Mouse (Mus musculus) forebrain, embryonic 10.5 days (tissue): ENCODE results near the gene Dlx2. TPM values are rescaled to one million over a fixed set of nuclear protein-coding genes. Genes with fewer than 3 reads are reported as not detected.

Source experiments
- DNase-seq: peaks from one replicate; pipeline ENCODE4 v3.0.0-alpha.2; 2017; ENCODE audit warnings: low spot score; ENCODE audit errors: extremely low spot score
- H3K27ac ChIP-seq: fragments of 300-500 bp; sonication (generic); 2 replicates; pipeline ENCODE4 v1.5.1; 2016; ENCODE audit warnings: mild to moderate bottlenecking
- H3K27me3 ChIP-seq: fragments of 300-500 bp; sonication (generic); 2 replicates; pipeline ENCODE4 v1.6.1; 2016; ENCODE audit warnings: mild to moderate bottlenecking; ENCODE audit not compliant: poor library complexity, severe bottlenecking
- H3K36me3 ChIP-seq: fragments of 300-500 bp; sonication (generic); replicated peaks from 2 replicates; pipeline ENCODE4 v1.6.1; 2016; ENCODE audit warnings: mild to moderate bottlenecking, moderate library complexity
- H3K4me1 ChIP-seq: fragments of 300-500 bp; sonication (generic); 2 replicates; pipeline ENCODE4 v1.6.1; 2016
- H3K4me3 ChIP-seq: fragments of 300-500 bp; sonication (generic); 2 replicates; pipeline ENCODE4 v1.5.1; 2016; ENCODE audit warnings: mild to moderate bottlenecking, moderate library complexity
- H3K9me3 ChIP-seq: fragments of 300-500 bp; sonication (generic); 2 replicates; pipeline ENCODE4 v1.6.1; 2016; ENCODE audit warnings: mild to moderate bottlenecking, moderate library complexity
- WGBS: fragments of 180-500 bp; shearing (Covaris S2); methylation state at CpG from one replicate; pipeline ENCODE4 v1.1.7; 2016; 5-methylcytosine and 5-hydroxymethylcytosine counted together
- polyA plus RNA-seq: library from polyadenylated mRNA; unstranded; fragments of >200 nt; fragmentation: Nextera tagmentation; extraction: Ambion mirVana; gene quantifications from 2 replicates; pipeline ENCODE4 v1.2.1, GENCODE M21; 2016

Dlx2 gene
- polyA plus RNA-seq, 1 experiment from 2014 or later, result 15.5 TPM

- under 1% methylated on average over 59 of the region's 59 CpGs for WGBS
- Histone ChIP-seq H3K27ac (peak overlapping the region; percentile 86), H3K36me3 (peaks cover 6% of the 10 kb centered on the region; the same call in 1 of the 2 replicates), H3K27me3 (peaks cover 97% of the 10 kb centered on the region), H3K4me1 (peaks cover 75% of the 10 kb centered on the region), H3K4me3 (peak overlapping the region; percentile 72), H3K9me3 (no peaks in the 10 kb centered on the region)
- peak; percentile 77 for DNase-seq
These were observed 493 bp downstream of the Dlx2 start for GRCm38 (mm10) chr2:71545882-71546639.

DNA sequence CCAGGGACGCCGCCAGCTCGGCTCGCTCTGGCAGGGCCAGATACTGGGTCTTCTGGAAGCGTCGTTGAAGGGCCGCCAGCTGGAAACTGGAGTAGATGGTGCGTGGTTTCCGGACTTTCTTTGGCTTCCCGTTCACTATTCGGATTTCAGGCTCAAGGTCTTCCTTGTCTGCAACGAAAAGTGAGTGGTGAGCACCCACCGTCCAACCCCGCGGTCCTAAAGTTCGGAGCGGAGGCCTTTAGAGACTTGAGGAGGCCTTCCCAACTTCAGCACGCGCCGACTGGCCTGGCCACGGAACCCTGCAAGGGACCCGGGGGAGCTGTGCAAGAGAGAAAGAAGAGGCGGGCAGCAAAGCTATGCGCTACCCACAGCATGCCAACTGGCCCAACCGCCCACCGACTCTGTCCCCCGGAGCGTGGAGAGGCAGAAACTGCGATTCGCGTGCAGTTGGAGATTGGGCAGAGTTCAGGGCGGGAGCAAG, 1.1 kb downstream of the Dlx2 start:
- peak overlapping the region; percentile 86 for H3K27ac ChIP-seq
- H3K4me3 ChIP-seq, result peak overlapping the region; percentile 72
- WGBS, result under 1% methylated on average over 32 of the region's 32 CpGs
- peaks cover 6% of the 10 kb centered on the region; the same call in 1 of the 2 replicates for H3K36me3 ChIP-seq
- peaks cover 76% of the 10 kb centered on the region for H3K4me1 ChIP-seq
- no peak for DNase-seq
- no peaks in the 10 kb centered on the region for H3K9me3 ChIP-seq
- H3K27me3 ChIP-seq, result peaks cover 97% of the 10 kb centered on the region

DNA sequence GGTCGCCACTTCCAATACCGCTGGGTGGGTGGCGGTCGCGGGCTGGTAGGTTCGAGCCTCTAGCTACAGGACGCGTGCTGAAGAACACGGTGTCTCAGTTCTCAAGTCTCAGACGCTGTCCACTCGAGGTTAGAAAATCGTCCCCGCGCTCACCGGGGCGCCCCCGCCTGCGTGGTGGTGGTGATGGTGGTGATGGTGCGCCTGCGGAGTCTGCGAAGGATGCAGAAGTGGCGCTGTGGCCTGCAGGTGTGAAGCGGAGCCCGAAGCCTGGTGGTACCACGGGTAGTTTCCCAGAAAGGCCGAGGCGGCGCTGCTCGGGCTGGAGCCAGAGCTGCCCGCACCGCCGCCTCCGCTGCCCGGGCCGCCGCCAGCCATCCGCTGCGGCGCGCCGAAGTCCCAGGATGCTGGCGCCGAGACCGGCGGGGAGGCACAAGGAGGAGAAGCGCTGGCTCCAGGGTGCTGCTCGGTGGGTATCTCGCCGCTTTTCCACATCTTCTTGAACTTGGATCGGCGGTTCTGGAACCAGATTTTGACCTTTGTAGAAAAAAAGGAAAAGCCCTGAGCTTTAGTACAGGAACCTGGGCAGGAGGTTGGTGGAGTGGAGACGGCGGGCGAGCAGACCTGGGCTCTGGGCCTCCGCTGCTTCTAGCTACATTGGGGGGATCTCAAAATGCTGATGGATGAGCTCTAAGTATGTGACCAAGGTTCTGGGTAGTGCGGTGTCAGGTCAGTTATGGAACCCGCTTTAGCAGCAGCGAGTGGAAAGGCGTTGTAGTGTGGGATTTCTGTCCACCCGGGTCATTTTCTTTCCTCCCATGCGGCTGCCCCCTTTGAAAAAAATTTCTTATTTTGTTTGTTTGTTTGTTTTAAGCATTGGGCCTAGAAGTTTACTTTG, 1.9 kb downstream of the Dlx2 start:
- Histone ChIP-seq H3K27me3 (peaks cover 97% of the 10 kb centered on the region), H3K4me1 (peaks cover 84% of the 10 kb centered on the region), H3K27ac (peak overlapping the region; percentile 86), H3K9me3 (no peaks in the 10 kb centered on the region), H3K4me3 (peak overlapping the region; percentile 72), H3K36me3 (peaks cover 6% of the 10 kb centered on the region; the same call in 1 of the 2 replicates)
- under 1% methylated on average over 61 of the region's 61 CpGs for WGBS
- DNase-seq, result peak; percentile 70

DNA sequence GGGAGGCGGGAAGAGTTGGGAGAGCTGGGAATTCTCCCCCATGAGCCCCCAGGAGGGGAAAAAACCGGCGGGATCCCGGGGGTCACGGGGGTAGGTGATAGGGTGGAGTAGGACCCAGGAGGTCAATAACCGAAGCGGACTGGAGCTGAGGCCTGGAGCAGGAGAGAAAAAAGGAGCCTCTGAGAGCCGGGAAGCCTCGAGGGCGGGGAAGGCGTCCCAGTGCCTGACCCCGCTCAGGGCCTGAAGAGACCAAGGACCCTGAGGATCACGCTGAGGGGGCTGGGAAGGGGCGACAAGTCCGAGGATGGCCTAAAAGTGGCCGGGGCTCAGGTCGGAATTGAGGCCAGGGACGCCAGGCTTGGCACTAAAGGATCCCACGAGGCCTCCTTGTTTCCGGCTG, 2.6 kb downstream of the Dlx2 start:
- Histone ChIP-seq H3K9me3 (no peaks in the 10 kb centered on the region), H3K36me3 (peaks cover 6% of the 10 kb centered on the region; the same call in 1 of the 2 replicates), H3K4me1 (peaks cover 91% of the 10 kb centered on the region), H3K27me3 (peaks cover 97% of the 10 kb centered on the region), H3K4me3 (peak overlapping the region; percentile 72), H3K27ac (peak overlapping the region; percentile 86)
- no peak for DNase-seq
- WGBS, result under 1% methylated on average over 20 of the region's 20 CpGs

- Histone ChIP-seq H3K4me1 (peaks cover 93% of the 10 kb centered on the region), H3K4me3 (peak overlapping the region; percentile 72), H3K27me3 (peaks cover 97% of the 10 kb centered on the region), H3K36me3 (peaks cover 6% of the 10 kb centered on the region; the same call in 1 of the 2 replicates), H3K27ac (peak overlapping the region; percentile 86; the same call in 1 of the 2 replicates), H3K9me3 (no peaks in the 10 kb centered on the region)
- no peak for DNase-seq
- 2% methylated on average over 9 of the region's 9 CpGs for whole genome bisulfite sequencing
These were observed 3.0 kb downstream of the Dlx2 start for GRCm38 (mm10) chr2:71543531-71543930.

DNA sequence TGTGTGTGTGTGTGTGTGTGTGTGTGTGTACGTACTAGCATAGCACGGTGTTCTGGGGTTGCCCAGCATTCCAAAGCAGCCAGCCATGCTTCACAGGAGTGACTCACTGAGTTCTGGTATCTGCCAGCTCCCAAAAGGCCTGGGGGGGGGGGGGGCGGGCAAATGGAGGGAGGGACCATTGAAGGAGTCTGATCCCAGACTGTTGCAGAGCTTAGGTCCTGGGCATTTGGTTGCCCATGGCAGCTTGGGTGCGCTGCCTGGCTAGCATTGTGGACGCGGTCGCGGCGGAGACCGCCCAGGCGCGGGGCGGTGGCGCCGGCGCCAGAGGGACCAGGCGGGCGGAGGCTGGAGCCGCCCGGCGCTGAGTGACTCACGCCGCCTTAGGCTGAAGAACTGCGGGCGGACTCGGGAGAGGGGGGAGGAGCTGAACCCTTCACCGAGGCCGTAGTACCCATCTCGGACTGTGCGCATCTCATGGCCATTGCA, 3.7 kb downstream of the Dlx2 start:
- WGBS, result under 1% methylated on average over 30 of the region's 30 CpGs
- peak overlapping the region; percentile 76 for H3K27ac ChIP-seq
- peak overlapping the region; percentile 72 for H3K4me3 ChIP-seq
- peaks cover 6% of the 10 kb centered on the region; the same call in 1 of the 2 replicates for H3K36me3 ChIP-seq
- H3K9me3 ChIP-seq, result no peaks in the 10 kb centered on the region
- H3K4me1 ChIP-seq, result peaks cover 90% of the 10 kb centered on the region
- H3K27me3 ChIP-seq, result peaks cover 97% of the 10 kb centered on the region
- peak; percentile 66 for DNase-seq

DNA sequence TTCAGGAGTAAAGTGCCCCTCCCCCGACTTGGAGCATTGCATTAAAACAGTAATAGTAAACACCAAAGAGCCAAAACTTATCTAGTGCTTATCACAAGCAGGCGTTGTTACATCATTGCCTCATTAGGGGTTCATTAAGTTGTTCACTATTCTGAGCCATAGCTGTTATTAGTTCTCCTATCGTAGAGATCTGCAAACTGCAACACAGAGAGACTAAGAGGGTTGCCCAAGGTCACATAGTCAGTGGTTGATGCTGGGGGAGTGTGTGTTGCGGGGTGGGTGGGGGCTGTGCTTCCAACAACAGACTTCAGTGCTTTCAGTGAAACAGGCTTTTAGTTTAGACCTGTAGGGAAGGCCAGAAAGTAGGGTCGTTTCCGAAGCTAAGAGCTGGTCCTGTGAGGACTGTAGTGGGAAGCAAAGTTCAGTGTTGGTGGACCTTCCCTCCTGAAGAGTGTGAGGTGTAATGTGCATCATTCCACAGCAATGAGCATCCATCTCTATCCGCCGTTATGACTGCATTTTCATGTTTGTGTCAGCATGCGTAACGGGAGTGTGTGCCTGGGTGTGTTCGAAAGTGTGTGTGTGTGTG, 4.2 kb downstream of the Dlx2 start:
- WGBS, result 2% methylated on average over 11 of the region's 11 CpGs
- no peak for DNase-seq
- H3K4me1 ChIP-seq, result peaks cover 89% of the 10 kb centered on the region
- H3K27me3 ChIP-seq, result peaks cover 100% of the 10 kb centered on the region
- peak overlapping the region; percentile 72; the same call in 1 of the 2 replicates for H3K4me3 ChIP-seq
- peak overlapping the region; percentile 76 for H3K27ac ChIP-seq
- peaks cover 6% of the 10 kb centered on the region; the same call in 1 of the 2 replicates for H3K36me3 ChIP-seq
- H3K9me3 ChIP-seq, result no peaks in the 10 kb centered on the region

DNA sequence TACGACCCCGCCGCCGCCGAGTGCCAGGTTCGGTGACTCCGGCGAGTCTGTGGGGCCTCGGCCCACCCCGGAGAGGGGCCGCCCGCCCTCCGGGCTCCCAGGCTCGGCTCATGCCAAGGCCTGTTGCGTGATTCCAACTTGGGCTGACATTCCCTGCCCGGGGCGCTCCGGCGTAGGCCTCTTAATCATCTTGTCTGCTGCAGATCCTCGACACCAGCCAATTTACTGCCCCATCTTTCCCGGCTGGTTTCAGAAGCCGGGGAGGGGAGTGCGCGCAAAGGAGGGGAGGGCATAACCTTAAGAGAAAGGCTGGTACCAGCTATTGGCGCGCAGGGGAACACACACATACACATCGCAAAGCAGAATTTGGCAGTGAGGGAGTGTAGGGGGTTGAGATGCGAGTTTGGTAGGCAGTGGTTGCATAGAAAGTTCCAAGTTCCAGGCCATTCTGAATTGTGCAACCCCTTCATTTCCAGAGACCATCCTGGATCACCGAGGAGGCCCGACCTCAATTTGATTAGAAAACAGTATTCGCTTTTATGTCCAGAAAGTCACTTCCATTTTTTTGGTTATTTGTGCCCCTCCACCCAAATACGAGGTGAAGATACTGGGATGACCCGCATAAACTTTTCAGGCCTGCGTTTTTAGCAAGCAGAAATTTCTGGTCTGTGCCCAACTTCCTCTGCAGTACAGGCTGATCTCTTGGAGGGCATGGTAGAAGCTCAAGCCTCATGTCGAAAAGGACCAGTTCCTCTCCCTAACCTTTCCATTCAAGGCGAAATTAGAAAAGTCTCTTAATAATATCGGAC, 4.9 kb downstream of the Dlx2 start:
- WGBS, result 1% methylated on average over 37 of the region's 37 CpGs
- peak; percentile 66 for DNase-seq
- peak overlapping the region; percentile 65; the same call in 1 of the 2 replicates for H3K27ac ChIP-seq
- H3K4me1 ChIP-seq, result peaks cover 82% of the 10 kb centered on the region
- no peaks in the 10 kb centered on the region for H3K9me3 ChIP-seq
- peaks cover 6% of the 10 kb centered on the region; the same call in 1 of the 2 replicates for H3K36me3 ChIP-seq
- H3K4me3 ChIP-seq, result peak overlapping the region; percentile 72
- peaks cover 100% of the 10 kb centered on the region for H3K27me3 ChIP-seq

GRCm38 (mm10) chr2:71540611-71541417, 5.7 kb downstream of the Dlx2 start:
- Histone ChIP-seq H3K27me3 (peaks cover 100% of the 10 kb centered on the region), H3K4me1 (peaks cover 74% of the 10 kb centered on the region), H3K4me3 (peak overlapping the region; percentile 44), H3K36me3 (peaks cover 6% of the 10 kb centered on the region; the same call in 1 of the 2 replicates), H3K27ac (peak overlapping the region; percentile 65; the same call in 1 of the 2 replicates), H3K9me3 (no peaks in the 10 kb centered on the region)
- no peak for DNase-seq
- under 1% methylated on average over 48 of the region's 48 CpGs for WGBS

GRCm38 (mm10) chr2:71534242-71535052, 12.1 kb downstream of the Dlx2 start:
- Histone ChIP-seq H3K4me1 (peaks cover 61% of the 10 kb centered on the region), H3K36me3 (no peaks in the 10 kb centered on the region), H3K4me3 (peak overlapping the region; percentile 21; the same call in 1 of the 2 replicates), H3K27me3 (peaks cover 100% of the 10 kb centered on the region), H3K27ac (peak overlapping the region; percentile 40; the same call in 1 of the 2 replicates), H3K9me3 (no peaks in the 10 kb centered on the region)
- WGBS, result under 1% methylated on average over 20 of the region's 20 CpGs
- no peak for DNase-seq
